Mouse (Mus musculus): ENCODE data around the gene Atg4c.

DNA sequence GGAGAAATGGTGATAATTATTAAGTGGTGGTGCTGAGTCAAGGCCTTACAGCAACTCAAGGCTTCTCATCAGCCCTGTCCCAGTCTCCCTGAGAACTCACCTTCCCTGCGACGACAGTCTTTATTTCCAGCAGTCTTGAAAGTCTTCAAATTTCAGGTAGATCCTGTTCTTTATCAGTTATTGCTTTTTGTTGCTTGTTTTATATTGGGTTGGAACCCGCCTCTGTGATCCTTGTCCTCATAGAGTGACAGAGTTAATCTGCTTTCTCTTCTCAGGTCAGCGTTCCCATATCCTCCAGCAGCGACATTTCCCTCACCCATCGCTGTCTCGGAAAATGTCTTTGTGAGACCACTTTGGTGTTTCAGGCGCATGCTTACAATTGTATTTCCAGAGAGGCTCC lies 56.1 kb downstream of the Atg4c start:
- TF ChIP-seq CTCF (IDR thresholded peaks at IDR 0.05) (no peak), EP300 (IDR thresholded peaks at IDR 0.05) (no peak)
